Mouse (Mus musculus): ENCODE results near the gene Fan1.

- TF ChIP-seq GATA1 (IDR thresholded peaks at IDR 0.05; ENCODE audit: low read length) (no peak), TAL1 (IDR thresholded peaks at IDR 0.05; ENCODE audit: low read length) (no peak)
These were observed at the start of gene Fan1 for GRCm38 (mm10) chr7:64373830-64374562.

All from erythroblast, embryonic 14.5 days (primary cell).